Mouse (Mus musculus): ENCODE measurements around the gene Cradd. TPM values are rescaled to one million over a fixed set of nuclear protein-coding genes. Genes with fewer than 3 reads are reported as not detected.

Cradd gene
- polyA plus RNA-seq, 1 experiment from 2014 or later, result 10.4 TPM

- no peak overlapping the region for H3K4me3 ChIP-seq (ENCODE audit: low read depth, low read length)
- no peak for DNase-seq (ENCODE audit: low spot score)
- H3K27ac ChIP-seq (replicated peaks; ENCODE audit: low read depth, low read length), result no peak overlapping the region
- H3K9me3 ChIP-seq (ENCODE audit: control insufficient read depth, low read length), result no peaks in the 10 kb centered on the region
- 87% methylated on average over 11 of the region's 11 CpGs for WGBS
- H3K36me3 ChIP-seq (ENCODE audit: control insufficient read depth, insufficient read depth, low read length), result no peaks in the 10 kb centered on the region
- no peak overlapping the region for H3K9ac ChIP-seq (ENCODE audit: low read depth, low read length)
- no peaks in the 10 kb centered on the region; the same call in 1 of the 2 replicates for H3K4me1 ChIP-seq (ENCODE audit: control insufficient read depth, insufficient read depth, low read length)
- no peak overlapping the region for H3K4me2 ChIP-seq (ENCODE audit: low read depth, low read length)
- H3K27me3 ChIP-seq (replicated peaks; ENCODE audit: control insufficient read depth, insufficient read depth, low read length), result no peaks in the 10 kb centered on the region
- no peak for ATAC-seq (ENCODE audit: low read depth)
These were observed 8.6 kb downstream of the Cradd start for GRCm38 (mm10) chr10:95315321-95315720.

GRCm38 (mm10) chr10:95314019-95314418 lies 9.9 kb downstream of the Cradd start:
- no peak overlapping the region for H3K4me3 ChIP-seq (ENCODE audit: low read depth, low read length)
- H3K9ac ChIP-seq (ENCODE audit: low read depth, low read length), result no peak overlapping the region
- DNase-seq (ENCODE audit: low spot score), result peak; percentile 72
- no peak overlapping the region for H3K27ac ChIP-seq (replicated peaks; ENCODE audit: low read depth, low read length)
- H3K4me2 ChIP-seq (ENCODE audit: low read depth, low read length), result no peak overlapping the region
- H3K4me1 ChIP-seq (ENCODE audit: control insufficient read depth, insufficient read depth, low read length), result peaks cover 4% of the 10 kb centered on the region; the same call in 1 of the 2 replicates
- 29% methylated on average over 5 of the region's 5 CpGs for WGBS
- H3K36me3 ChIP-seq (ENCODE audit: control insufficient read depth, insufficient read depth, low read length), result no peaks in the 10 kb centered on the region
- no peaks in the 10 kb centered on the region for H3K27me3 ChIP-seq (replicated peaks; ENCODE audit: control insufficient read depth, insufficient read depth, low read length)
- H3K9me3 ChIP-seq (ENCODE audit: control insufficient read depth, low read length), result no peaks in the 10 kb centered on the region
- peak; percentile 47; the same call in 1 of the 2 replicates for ATAC-seq (ENCODE audit: low read depth)

- no peak overlapping the region for H3K27ac ChIP-seq (replicated peaks; ENCODE audit: low read depth, low read length)
- H3K4me1 ChIP-seq (ENCODE audit: control insufficient read depth, insufficient read depth, low read length), result peaks cover 4% of the 10 kb centered on the region; the same call in 1 of the 2 replicates
These were observed 10.4 kb downstream of the Cradd start for GRCm38 (mm10) chr10:95313524-95313923.

GRCm38 (mm10) chr10:95310688-95311441 lies 13.1 kb downstream of the Cradd start:
- Histone ChIP-seq H3K9me3 (ENCODE audit: control insufficient read depth, low read length) (no peaks in the 10 kb centered on the region), H3K36me3 (ENCODE audit: control insufficient read depth, insufficient read depth, low read length) (no peaks in the 10 kb centered on the region), H3K9ac (ENCODE audit: low read depth, low read length) (no peak overlapping the region), H3K4me1 (ENCODE audit: control insufficient read depth, insufficient read depth, low read length) (peaks cover 11% of the 10 kb centered on the region; the same call in 1 of the 2 replicates), H3K4me2 (ENCODE audit: low read depth, low read length) (no peak overlapping the region), H3K4me3 (ENCODE audit: low read depth, low read length) (no peak overlapping the region), H3K27ac (replicated peaks; ENCODE audit: low read depth, low read length) (no peak overlapping the region), H3K27me3 (replicated peaks; ENCODE audit: control insufficient read depth, insufficient read depth, low read length) (no peaks in the 10 kb centered on the region)
- WGBS, result 30% methylated on average over 21 of the region's 21 CpGs
- no peak; the same call in 1 of the 2 replicates for ATAC-seq (ENCODE audit: low read depth)
- no peak for DNase-seq (ENCODE audit: low spot score)

More at GRCm38 (mm10) chr10:95313524-95313923, 10.4 kb downstream of the Cradd start:
- no peak overlapping the region for H3K4me3 ChIP-seq (ENCODE audit: low read depth, low read length)
- no peaks in the 10 kb centered on the region for H3K36me3 ChIP-seq (ENCODE audit: control insufficient read depth, insufficient read depth, low read length)
- H3K9ac ChIP-seq (ENCODE audit: low read depth, low read length), result no peak overlapping the region
- H3K9me3 ChIP-seq (ENCODE audit: control insufficient read depth, low read length), result no peaks in the 10 kb centered on the region
- H3K4me2 ChIP-seq (ENCODE audit: low read depth, low read length), result no peak overlapping the region
- 71% methylated on average over 9 of the region's 9 CpGs for WGBS
- DNase-seq (ENCODE audit: low spot score) (no peak), ATAC-seq (ENCODE audit: low read depth) (no peak)
- H3K27me3 ChIP-seq (replicated peaks; ENCODE audit: control insufficient read depth, insufficient read depth, low read length), result no peaks in the 10 kb centered on the region

- no peaks in the 10 kb centered on the region for H3K27me3 ChIP-seq (replicated peaks; ENCODE audit: control insufficient read depth, insufficient read depth, low read length)
- no peak overlapping the region for H3K27ac ChIP-seq (replicated peaks; ENCODE audit: low read depth, low read length)
- no peak for ATAC-seq (ENCODE audit: low read depth)
- no peaks in the 10 kb centered on the region for H3K9me3 ChIP-seq (ENCODE audit: control insufficient read depth, low read length)
- H3K36me3 ChIP-seq (ENCODE audit: control insufficient read depth, insufficient read depth, low read length), result no peaks in the 10 kb centered on the region
- no peak for DNase-seq (ENCODE audit: low spot score)
- H3K4me1 ChIP-seq (ENCODE audit: control insufficient read depth, insufficient read depth, low read length), result peaks cover 11% of the 10 kb centered on the region; the same call in 1 of the 2 replicates
- 52% methylated on average over 13 of the region's 13 CpGs for WGBS
- no peak overlapping the region for H3K4me2 ChIP-seq (ENCODE audit: low read depth, low read length)
- no peak overlapping the region for H3K4me3 ChIP-seq (ENCODE audit: low read depth, low read length)
- no peak overlapping the region for H3K9ac ChIP-seq (ENCODE audit: low read depth, low read length)
These were observed 14.3 kb downstream of the Cradd start for GRCm38 (mm10) chr10:95309412-95310322.

- Histone ChIP-seq H3K36me3 (ENCODE audit: control insufficient read depth, insufficient read depth, low read length) (no peaks in the 10 kb centered on the region), H3K9me3 (ENCODE audit: control insufficient read depth, low read length) (no peaks in the 10 kb centered on the region), H3K9ac (ENCODE audit: low read depth, low read length) (no peak overlapping the region), H3K4me3 (ENCODE audit: low read depth, low read length) (no peak overlapping the region), H3K27me3 (replicated peaks; ENCODE audit: control insufficient read depth, insufficient read depth, low read length) (no peaks in the 10 kb centered on the region), H3K27ac (replicated peaks; ENCODE audit: low read depth, low read length) (no peak overlapping the region), H3K4me2 (ENCODE audit: low read depth, low read length) (no peak overlapping the region), H3K4me1 (ENCODE audit: control insufficient read depth, insufficient read depth, low read length) (peaks cover 11% of the 10 kb centered on the region; the same call in 1 of the 2 replicates)
- ATAC-seq (ENCODE audit: low read depth), result no peak
- no peak for DNase-seq (ENCODE audit: low spot score)
- 82% methylated on average over 12 of the region's 12 CpGs for WGBS
These were observed 14.9 kb downstream of the Cradd start for GRCm38 (mm10) chr10:95308991-95309390.

GRCm38 (mm10) chr10:95307916-95308315 lies 16.0 kb downstream of the Cradd start:
- no peaks in the 10 kb centered on the region for H3K27me3 ChIP-seq (replicated peaks; ENCODE audit: control insufficient read depth, insufficient read depth, low read length)
- no peak overlapping the region for H3K4me3 ChIP-seq (ENCODE audit: low read depth, low read length)
- peak overlapping the region; percentile 44 for H3K27ac ChIP-seq (replicated peaks; ENCODE audit: low read depth, low read length)
- H3K36me3 ChIP-seq (ENCODE audit: control insufficient read depth, insufficient read depth, low read length), result no peaks in the 10 kb centered on the region
- WGBS, result 88% methylated on average over 5 of the region's 5 CpGs
- no peaks in the 10 kb centered on the region for H3K9me3 ChIP-seq (ENCODE audit: control insufficient read depth, low read length)
- no peak for DNase-seq (ENCODE audit: low spot score)
- H3K9ac ChIP-seq (ENCODE audit: low read depth, low read length), result no peak overlapping the region
- peaks cover 11% of the 10 kb centered on the region; the same call in 1 of the 2 replicates for H3K4me1 ChIP-seq (ENCODE audit: control insufficient read depth, insufficient read depth, low read length)
- no peak for ATAC-seq (ENCODE audit: low read depth)
- H3K4me2 ChIP-seq (ENCODE audit: low read depth, low read length), result no peak overlapping the region

GRCm38 (mm10) chr10:95306824-95307552 lies 16.9 kb downstream of the Cradd start:
- Histone ChIP-seq H3K4me1 (ENCODE audit: control insufficient read depth, insufficient read depth, low read length) (peaks cover 11% of the 10 kb centered on the region; the same call in 1 of the 2 replicates), H3K4me3 (ENCODE audit: low read depth, low read length) (no peak overlapping the region), H3K27me3 (replicated peaks; ENCODE audit: control insufficient read depth, insufficient read depth, low read length) (no peaks in the 10 kb centered on the region), H3K9me3 (ENCODE audit: control insufficient read depth, low read length) (no peaks in the 10 kb centered on the region), H3K36me3 (ENCODE audit: control insufficient read depth, insufficient read depth, low read length) (no peaks in the 10 kb centered on the region), H3K4me2 (ENCODE audit: low read depth, low read length) (no peak overlapping the region), H3K27ac (replicated peaks; ENCODE audit: low read depth, low read length) (peak overlapping the region; percentile 48), H3K9ac (ENCODE audit: low read depth, low read length) (no peak overlapping the region)
- DNase-seq (ENCODE audit: low spot score), result peak; percentile 64
- 40% methylated on average over 11 of the region's 11 CpGs for WGBS
- ATAC-seq (ENCODE audit: low read depth), result no peak

Measured in embryonic facial prominence, embryonic 14.5 days (tissue).